Mouse (Mus musculus): ENCODE results near the gene Arrdc3.

DNA sequence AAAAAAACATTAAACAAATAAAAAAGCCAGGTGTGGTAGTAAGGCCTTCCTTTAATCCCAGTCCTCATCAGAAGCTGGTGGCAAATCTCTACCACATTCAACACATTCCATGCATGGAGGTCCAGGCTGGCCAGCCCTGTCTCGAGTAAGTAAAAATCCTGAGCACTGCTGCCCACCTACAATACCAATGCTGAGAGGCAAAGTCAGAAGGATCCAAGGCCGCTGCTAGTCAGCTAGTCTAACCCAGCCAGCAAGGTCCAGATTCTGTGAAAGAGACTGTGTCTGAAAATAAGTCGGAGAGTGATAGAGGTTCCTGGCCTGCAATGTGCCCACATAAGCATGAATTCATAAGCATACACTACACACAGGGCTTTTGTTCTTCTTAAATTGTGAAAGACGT, 14.9 kb downstream of the Arrdc3 start:
- no peak for TF ChIP-seq CTCF (IDR thresholded peaks at IDR 0.05; ENCODE audit: borderline replicate concordance, insufficient read depth, low read depth, low read length)
- no peak for TF ChIP-seq POLR2A (IDR thresholded peaks at IDR 0.05; ENCODE audit: borderline replicate concordance, insufficient read depth, low read length)
